Mouse (Mus musculus): ENCODE measurements around the gene Akt1s1.
A peak's percentile ranks its signal among the peaks of the same experiment; 100 is the strongest.

Akt1s1 gene

GRCm38 (mm10) chr7:44853065-44853464 lies 4.3 kb downstream of the Akt1s1 start:
- no peak for DNase-seq (ENCODE audit: low read depth, low spot score)

- no peak for DNase-seq (ENCODE audit: low read depth, low spot score)
Measured at GRCm38 (mm10) chr7:44853596-44854355, 5.0 kb downstream of the Akt1s1 start.

- no peak for DNase-seq (ENCODE audit: low read depth, low spot score)
Measured at GRCm38 (mm10) chr7:44854356-44855031, 5.7 kb downstream of the Akt1s1 start.

GRCm38 (mm10) chr7:44855036-44855435 lies 6.2 kb downstream of the Akt1s1 start:
- no peak for DNase-seq (ENCODE audit: low read depth, low spot score)

GRCm38 (mm10) chr7:44856265-44856916 lies 7.6 kb downstream of the Akt1s1 start:
- no peak for DNase-seq (ENCODE audit: low read depth, low spot score)

GRCm38 (mm10) chr7:44857042-44857552 lies 8.3 kb downstream of the Akt1s1 start, which contains the start of gene Pnkp:
Gene Pnkp, plus strand, starts transcription at chr7:44857139.
- peak; percentile 88 for DNase-seq (ENCODE audit: low read depth, low spot score)

GRCm38 (mm10) chr7:44857905-44858304 lies 9.1 kb downstream of the Akt1s1 start:
- no peak for DNase-seq (ENCODE audit: low read depth, low spot score)

- no peak for DNase-seq (ENCODE audit: low read depth, low spot score)
Measured at GRCm38 (mm10) chr7:44859896-44860295, 11.1 kb downstream of the Akt1s1 start.

GRCm38 (mm10) chr7:44860576-44861428 lies 12.0 kb downstream of the Akt1s1 start:
- DNase-seq (ENCODE audit: low read depth, low spot score), result no peak

GRCm38 (mm10) chr7:44861429-44861816 lies 12.6 kb downstream of the Akt1s1 start:
- DNase-seq (ENCODE audit: low read depth, low spot score), result no peak

GRCm38 (mm10) chr7:44862434-44862833 lies 13.6 kb downstream of the Akt1s1 start:
- DNase-seq (ENCODE audit: low read depth, low spot score), result no peak

GRCm38 (mm10) chr7:44863210-44863609 lies 14.4 kb downstream of the Akt1s1 start:
- DNase-seq (ENCODE audit: low read depth, low spot score), result no peak

- DNase-seq (ENCODE audit: low read depth, low spot score), result no peak
Measured at GRCm38 (mm10) chr7:44863982-44864494, 15.2 kb downstream of the Akt1s1 start.

- DNase-seq (ENCODE audit: low read depth, low spot score), result no peak
Measured at GRCm38 (mm10) chr7:44864595-44865542, 16.1 kb downstream of the Akt1s1 start.

GRCm38 (mm10) chr7:44866276-44867009 lies 17.7 kb downstream of the Akt1s1 start:
- no peak for DNase-seq (ENCODE audit: low read depth, low spot score)

GRCm38 (mm10) chr7:44867010-44867702 lies 18.4 kb downstream of the Akt1s1 start:
- no peak for DNase-seq (ENCODE audit: low read depth, low spot score)

GRCm38 (mm10) chr7:44867802-44868201 lies 19.0 kb downstream of the Akt1s1 start:
- DNase-seq (ENCODE audit: low read depth, low spot score), result no peak

GRCm38 (mm10) chr7:44868465-44868864 lies 19.7 kb downstream of the Akt1s1 start:
- no peak for DNase-seq (ENCODE audit: low read depth, low spot score)
